Mouse (Mus musculus) adrenal gland, adult 2 months (tissue): ENCODE measurements at regions not wholly inside any gene's neighbourhood (a gene's known extent, or its start where the extent isn't known, plus 50 kb on each side); places are given as distances from the start of the nearest gene placed in this dataset.
"Not testable (repeated sequence)": the region's sequence is repeated elsewhere in the genome, so short reads cannot be mapped to it uniquely, and the experiment has no call there.

ENCODE experiments used
- DNase-seq: peaks from one replicate; pipeline ENCODE4 v3.0.0; 2021

DNA sequence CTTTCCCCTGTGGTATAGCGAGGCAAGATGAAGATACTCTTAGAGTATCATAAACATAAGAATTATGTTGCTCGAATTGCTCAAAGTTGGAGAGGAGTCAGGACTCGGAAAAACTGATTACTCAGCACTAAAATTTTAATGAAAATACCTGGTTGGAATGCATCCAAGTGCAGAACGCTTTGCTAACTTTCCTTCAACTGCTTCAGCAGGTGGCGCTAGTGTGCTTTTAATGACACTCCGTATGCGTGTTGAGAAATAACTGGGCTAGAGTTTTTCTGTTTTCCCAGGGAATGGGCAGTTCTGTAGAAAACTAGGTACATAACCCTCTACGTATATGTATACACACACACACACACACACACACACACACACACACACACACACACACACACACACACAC lies 221.0 kb downstream of the Grxcr1 start:
- DNase-seq: peak; percentile 31

DNA sequence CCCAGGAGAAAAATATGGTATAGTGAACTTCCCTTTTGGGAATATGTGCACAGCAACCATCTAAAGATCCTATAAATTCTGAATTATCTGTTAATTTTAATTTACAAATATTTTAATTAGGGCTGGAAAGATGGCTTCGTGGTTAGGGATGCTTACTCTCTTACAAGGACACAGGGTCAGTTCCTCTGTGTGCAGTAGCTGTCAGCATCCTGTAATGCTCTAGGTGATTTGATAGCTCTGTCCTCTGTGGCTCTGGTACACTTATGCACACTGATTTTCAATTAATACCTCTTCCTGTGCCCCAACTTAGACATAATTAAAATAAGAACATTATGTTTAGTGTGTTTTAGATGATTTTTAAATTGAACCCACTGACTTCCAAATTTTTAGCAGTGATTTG lies 221.8 kb downstream of the Grxcr1 start:
- no peak for DNase-seq

DNA sequence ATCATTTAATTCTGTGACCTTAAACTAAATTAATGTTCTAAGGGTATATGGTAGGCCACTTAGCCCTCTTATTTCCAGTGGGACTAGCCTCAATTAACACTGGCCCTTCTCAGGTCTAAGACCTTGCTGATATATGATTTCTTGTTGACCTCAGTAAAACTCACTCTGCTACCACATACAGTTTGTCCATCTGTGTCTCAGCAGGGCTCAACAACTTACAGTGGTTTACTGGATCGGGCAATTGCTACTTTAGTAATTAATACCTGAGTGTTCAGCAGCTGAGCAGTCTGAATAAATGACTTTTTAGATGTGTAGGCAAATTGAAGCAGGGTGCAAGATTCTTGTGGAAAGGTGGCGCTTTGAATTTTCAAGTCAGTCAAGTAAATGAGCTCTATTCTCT lies 222.5 kb downstream of the Grxcr1 start:
- DNase-seq: no peak

DNA sequence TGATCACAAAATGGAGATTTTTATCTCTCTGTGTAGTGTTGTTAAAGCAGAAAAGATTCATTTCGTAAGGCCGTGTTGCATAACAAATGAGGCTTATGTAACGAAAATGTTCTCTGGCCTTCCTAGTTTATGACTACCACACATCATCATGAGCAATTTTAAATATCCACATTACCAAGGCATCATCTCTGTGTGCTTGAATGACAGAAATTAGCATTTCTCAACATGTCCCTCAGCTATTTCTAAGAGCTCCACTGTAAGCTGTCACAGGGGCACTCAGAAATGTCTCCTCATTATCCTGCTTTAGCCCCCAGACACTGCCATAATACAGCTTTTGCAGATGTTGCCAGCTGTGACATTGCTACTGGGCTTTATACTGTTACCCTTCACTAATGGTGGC lies 232.6 kb downstream of the Grxcr1 start:
- DNase-seq: no peak

DNA sequence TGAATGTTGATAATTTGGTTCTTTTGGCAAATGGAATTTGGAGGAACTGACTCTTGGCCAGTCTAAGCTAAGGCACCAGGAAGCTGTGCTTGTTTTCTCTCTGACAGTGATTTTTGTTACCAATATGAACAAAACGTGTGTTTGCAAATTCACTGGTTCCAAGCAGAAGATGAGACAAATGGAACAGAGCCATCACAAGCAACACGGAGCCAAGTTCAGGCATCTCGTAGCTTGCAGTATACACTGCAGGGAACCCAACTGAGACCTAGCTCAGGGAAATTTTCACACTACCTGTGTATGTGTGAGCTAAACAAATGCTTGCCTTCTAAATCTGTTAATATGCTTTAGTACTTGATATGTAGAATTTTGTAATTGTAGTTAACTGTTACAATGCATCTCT lies 242.6 kb downstream of the Grxcr1 start:
- DNase-seq: no peak

DNA sequence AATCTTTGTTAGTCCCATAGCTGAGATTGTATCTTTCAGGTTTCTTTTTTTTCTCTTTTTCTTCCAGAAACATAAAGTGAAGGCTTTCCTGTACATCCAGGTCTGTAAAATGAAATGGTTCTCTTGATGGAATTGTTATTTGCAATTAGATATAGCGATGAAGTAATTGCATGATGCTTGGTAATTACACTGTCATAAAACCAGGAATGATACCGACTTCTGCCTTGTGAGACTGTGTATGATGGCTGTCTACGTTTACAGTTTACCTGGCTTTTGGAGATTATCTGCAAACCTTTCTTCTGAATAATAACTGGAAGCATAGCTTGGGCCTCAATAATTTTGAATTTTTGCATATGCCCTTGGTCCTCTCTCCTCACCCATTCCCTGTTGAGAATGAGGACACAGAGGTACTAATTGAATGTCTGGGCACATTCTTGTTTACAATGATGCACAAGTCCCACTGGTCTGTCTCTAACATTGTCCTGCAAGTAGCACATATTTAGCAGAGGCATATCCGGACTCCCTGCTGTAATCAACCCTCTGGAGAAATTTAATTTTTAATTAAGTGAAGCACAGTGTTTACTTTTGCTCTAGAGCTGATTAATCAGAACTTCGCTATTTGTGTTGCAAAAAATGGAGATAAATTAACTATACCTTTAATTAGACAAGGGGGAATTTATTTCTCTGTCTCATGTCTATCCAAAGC lies 244.1 kb downstream of the Grxcr1 start:
- DNase-seq: no peak

DNA sequence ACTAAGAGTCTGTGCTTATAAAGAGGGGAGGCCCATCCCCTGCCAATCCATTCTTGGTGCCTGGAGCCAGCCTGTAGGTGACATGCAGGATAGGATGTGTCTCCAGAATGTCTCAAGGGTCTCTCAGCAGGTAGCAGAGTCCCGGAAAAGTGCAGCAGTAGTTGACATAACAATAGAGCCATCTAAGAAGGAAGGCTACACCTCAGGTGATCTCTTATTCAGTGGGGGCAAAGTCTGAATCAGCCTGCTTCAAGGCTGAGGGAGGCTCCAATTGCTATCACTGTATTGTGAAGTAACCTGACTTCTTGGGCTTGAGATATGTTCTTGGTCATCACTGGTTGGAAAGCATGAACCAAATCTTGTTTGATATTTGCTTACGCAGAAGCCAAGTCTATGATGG lies 264.1 kb downstream of the Grxcr1 start:
- not testable (repeated sequence) for DNase-seq

DNA sequence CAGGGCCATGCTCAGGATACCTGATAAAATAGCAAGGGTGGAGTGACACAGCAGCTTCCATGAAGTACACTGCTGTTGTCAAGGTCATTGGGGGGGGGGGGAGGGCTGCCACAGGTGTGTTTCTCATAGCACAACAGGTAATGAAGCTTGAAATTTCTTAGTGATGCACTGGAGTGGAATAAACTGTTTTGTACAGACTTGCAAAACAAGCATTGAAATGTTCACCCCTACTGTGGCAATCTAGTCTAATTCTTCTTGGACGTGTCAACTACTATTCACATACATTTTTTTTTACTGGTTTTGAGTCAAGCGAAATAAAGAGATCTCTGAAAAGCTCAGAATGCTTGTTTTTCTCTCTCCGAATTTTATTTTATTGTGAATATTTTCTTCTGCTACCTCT lies 281.6 kb downstream of the Grxcr1 start:
- no peak for DNase-seq

DNA sequence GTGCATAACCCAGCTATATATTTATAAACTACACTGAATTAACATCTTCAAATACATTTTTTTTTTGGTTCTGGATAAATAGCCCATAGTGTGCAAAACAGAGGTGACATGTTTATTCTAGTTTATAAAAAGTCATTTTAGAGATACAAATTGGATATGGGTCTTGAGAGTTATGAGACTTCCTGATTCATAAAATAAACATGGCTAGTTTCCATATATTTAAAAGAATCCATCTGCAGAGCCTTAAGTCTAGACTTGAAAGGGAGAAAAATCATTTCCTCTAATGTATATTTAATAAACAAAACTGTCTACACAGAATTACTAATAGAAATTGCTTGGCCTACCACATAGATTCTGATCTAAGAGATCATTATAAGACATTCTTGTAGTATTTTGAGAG lies 287.3 kb downstream of the Grxcr1 start:
- DNase-seq: no peak

DNA sequence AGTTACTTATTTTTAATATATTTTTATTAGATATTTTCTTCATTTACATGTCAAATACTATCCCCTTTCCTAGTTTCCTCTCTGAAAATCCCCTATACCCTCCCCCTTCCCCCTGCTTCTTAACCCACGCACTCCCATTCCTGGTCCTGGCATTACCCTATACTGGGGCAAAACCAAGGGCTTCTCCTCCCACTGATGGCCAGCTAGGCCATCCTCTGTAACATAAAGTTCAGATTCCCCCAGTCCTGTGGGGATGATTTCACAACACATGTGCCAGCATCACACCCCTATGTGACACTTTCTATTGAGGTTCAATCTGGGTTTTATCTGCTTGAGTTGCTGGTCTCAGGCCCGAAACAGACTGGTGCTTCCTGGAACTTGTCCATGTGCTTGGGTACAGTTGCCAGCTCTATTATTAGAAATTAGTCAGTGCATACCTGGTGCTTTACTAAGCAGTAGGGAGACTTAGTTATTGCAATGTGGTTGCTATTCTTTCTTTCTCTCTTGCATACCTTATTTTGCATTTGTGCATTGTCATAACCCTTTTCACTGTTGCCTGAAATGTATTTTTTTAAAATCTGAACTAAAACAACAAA lies 295.5 kb downstream of the Grxcr1 start:
- no peak for DNase-seq

DNA sequence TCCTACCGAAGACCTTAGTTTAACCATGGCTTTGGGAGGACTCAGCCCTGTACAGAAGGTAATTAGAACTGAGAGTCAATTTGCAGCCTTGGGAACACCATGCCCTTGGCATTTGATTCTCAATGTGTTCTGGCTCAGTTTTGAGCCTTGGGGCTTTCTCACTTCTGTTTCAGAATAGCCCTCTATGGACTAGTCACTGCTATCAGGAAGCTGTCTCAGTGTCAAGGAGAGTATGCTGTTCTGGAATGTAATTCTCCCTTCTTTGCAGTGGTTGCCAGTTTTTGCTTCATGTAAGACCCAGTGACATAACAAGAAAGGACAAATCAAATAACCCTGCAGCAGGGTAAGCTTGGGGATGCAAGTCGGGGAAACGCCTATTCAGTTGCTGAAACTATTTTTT lies 297.7 kb downstream of the Grxcr1 start:
- DNase-seq: no peak

DNA sequence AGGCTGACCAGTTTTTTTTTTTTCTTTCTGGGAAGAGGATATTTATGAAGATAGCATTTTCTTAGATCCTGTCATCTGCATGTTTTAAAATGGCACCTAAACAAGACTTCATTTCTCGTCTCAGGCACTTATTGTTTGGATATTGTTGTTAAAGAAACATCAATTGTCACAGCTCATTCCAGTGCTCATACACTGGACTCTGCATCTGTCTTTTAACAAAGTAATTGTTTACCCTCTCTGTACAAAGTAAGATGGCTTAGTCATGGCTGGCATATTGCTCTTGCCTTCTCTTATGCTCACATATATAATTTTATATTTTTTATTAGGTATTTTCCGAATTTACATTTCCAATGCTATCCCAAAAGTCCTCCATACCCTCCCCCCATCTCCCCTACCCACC lies 298.2 kb downstream of the Grxcr1 start:
- DNase-seq: no peak

DNA sequence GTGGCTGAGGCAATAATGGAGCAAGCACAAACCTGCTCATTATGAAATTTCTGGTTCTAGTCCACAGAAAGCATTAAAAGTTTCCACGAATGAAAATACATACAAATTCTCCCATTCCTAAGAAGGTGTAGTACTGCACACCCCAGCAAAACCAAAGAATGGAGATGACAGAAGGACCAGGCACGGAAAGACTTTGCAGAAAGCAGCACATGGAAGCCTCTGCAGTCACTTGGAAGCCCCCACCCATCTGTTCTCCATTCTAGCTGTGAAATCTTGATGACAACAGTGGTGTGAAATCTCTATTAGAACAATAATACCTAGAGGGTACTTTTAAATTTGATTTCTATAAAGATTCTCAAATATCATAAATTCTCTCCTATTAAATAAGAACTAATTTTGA lies 319.3 kb downstream of the Grxcr1 start:
- DNase-seq: no peak

DNA sequence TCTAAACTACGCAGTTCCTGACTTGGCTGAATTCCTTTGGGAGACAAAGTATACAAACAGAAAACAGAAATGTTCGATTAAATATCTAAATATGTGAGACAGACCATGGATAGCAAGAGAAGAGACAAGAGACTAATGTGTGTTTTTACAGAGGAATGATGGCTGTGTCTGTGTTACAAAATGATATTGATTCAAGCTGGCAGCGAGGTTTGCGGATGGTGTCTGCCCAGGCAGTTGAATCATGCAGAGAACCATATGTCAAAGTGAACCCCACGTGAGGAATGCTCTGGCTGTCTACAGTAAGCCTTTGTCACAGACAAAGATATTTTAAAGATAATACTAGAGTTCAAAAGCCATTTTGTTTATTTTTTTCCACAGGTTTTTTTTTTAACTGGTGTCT lies 320.2 kb downstream of the Grxcr1 start:
- DNase-seq: no peak

DNA sequence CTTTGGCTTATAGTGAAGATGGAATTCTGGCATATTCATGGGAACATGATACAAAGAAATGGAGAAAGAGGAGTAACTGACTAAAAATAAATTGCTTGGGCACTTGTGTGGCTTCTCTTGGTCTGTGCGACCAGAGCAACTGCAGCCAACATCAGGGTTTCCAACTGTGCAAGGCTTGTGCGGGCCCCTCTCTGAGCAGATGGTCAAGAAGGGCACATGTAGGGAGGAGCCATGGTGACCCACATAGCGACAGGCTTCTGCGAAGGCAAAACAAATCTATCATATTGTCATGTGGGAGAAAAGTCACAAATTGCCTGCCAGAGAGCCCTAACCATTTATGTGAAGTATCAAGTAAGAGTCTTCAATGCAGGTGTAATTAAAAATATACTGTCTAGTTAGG lies 321.6 kb downstream of the Grxcr1 start:
- no peak for DNase-seq

DNA sequence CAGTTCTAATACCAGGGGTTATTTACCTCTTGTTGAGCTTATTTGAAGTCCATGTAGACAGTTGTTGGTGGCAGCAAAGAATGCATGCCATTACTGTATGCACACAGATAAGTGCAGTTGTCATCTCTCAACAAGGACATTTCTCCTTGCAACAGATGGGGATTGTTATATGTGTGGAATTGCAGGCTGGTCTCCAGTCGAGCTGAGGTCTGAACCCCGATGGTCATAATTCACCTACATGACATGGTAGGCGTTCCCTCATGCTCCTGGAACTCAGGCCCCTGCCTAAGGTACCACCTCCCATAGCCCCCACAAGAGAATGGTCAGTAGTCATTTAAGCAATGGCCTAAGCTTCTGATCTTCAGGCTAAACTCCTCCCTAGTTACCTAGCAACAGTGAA lies 322.2 kb downstream of the Grxcr1 start:
- DNase-seq: not testable (repeated sequence)

DNA sequence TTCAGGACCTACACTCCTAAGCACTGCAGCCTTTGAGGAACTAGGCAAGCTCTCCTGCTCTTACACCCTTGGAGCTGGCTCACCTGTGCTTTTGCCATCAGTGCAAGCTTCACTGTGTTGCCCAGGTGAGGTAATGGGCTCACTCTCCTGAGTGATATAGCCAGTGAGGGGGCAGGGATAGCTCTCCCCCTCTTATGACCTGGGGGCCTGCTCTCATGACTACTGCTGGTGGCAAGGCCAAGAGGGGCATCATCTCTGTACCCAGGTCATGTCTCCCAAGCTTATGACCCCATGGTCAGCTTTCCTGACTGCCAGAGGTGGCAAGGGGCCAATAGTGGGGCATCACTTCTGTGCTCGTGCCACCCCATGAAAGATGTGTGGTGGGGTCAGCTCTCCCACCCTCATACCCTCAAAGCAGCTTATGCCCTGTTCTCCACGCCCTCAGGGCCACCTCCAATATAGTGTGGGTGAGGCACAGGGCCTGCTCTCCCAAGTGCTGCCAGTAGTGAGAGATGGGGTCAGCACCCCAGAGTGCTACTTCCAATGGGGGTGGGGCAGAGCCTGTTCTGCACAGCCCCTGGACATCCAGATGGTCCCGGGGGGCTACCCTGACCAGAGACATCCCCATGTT lies 330.1 kb downstream of the Grxcr1 start:
- no peak for DNase-seq

DNA sequence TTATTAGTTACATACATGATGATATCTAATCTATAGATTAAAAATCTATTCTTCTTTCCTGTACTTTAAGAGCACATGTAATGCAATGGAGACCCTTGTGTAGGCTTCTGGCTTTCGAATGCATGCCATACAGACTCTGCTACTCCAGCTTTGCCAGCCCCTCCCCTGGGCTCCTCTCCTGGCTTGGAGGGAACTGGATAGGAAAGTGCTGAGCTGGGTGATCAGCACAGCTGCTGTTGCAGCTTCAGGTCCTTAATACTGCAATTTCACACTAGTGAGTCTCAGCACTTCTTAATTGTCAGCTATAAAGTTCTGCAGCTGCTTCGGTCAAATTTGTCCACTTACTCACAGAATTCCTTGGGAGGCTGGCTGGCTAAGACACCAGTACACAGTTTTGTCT lies 341.4 kb downstream of the Grxcr1 start:
- DNase-seq: no peak
